Mouse (Mus musculus) hindbrain, postnatal 0 days (tissue): ENCODE data around the gene 3110082I17Rik. TPM values are rescaled to one million over a fixed set of nuclear protein-coding genes. Genes with fewer than 3 reads are reported as not detected.

Experiments
- ATAC-seq: fragments of 200-750 bp; cut with Nextera tagmentation; 2 replicates; pipeline ENCODE4 v1.8.0; 2017; ENCODE audit warnings: mild to moderate bottlenecking, moderate TSS enrichment, moderate library complexity
- DNase-seq: peaks from one replicate; pipeline ENCODE4 v3.0.0-alpha.2; 2015; ENCODE audit warnings: low spot score
- H3K27ac ChIP-seq: fragments of 300-500 bp; sonication (generic); 2 replicates; pipeline ENCODE4 v1.5.1; 2014; ENCODE audit warnings: mild to moderate bottlenecking
- H3K27me3 ChIP-seq: fragments of 300-500 bp; sonication (generic); 2 replicates; pipeline ENCODE4 v1.6.1; 2014; ENCODE audit warnings: low read length, mixed read lengths; ENCODE audit not compliant: insufficient read depth
- H3K36me3 ChIP-seq: fragments of 300-500 bp; sonication (generic); 2 replicates; pipeline ENCODE4 v1.6.1; 2014; ENCODE audit warnings: low read length, mixed read lengths; ENCODE audit not compliant: insufficient read depth
- H3K4me1 ChIP-seq: fragments of 300-500 bp; sonication (generic); 2 replicates; pipeline ENCODE4 v1.6.1; 2014; ENCODE audit warnings: antibody characterized with exemption, low read length, mixed read lengths; ENCODE audit not compliant: insufficient read depth
- H3K4me2 ChIP-seq: fragments of 300-500 bp; sonication (generic); 2 replicates; pipeline ENCODE4 v1.6.1; 2014; ENCODE audit warnings: low read depth, mild to moderate bottlenecking, low read length, moderate library complexity, mixed read lengths
- H3K4me3 ChIP-seq: fragments of 300-500 bp; sonication (generic); 2 replicates; pipeline ENCODE4 v1.5.1; 2014; ENCODE audit warnings: low read length
- H3K9ac ChIP-seq: fragments of 300-500 bp; sonication (generic); replicated peaks from 2 replicates; pipeline ENCODE4 v1.6.1; 2014; ENCODE audit warnings: mild to moderate bottlenecking, low read length, moderate library complexity, mixed read lengths
- H3K9me3 ChIP-seq: fragments of 300-500 bp; sonication (generic); 2 replicates; pipeline ENCODE4 v1.6.1; 2016; ENCODE audit warnings: low read length, mixed read lengths
- CTCF ChIP-seq: IDR thresholded peaks from 2 replicates; pipeline ENCODE4 v1.5.1; 2016; ENCODE audit warnings: antibody characterized with exemption, control low read depth, low read depth
- WGBS: fragments of 180-500 bp; shearing (Covaris S2); extraction: QIAGEN DNeasy Blood & Tissue Kit; methylation state at CpG from one replicate; pipeline ENCODE4 v1.1.7; 2014; 5-methylcytosine and 5-hydroxymethylcytosine counted together
- polyA plus RNA-seq: library from polyadenylated mRNA; unstranded; fragments of >200 nt; fragmentation: Nextera tagmentation; extraction: Ambion mirVana; gene quantifications from 2 replicates; pipeline ENCODE4 v1.2.1, GENCODE M21; 2015
- total RNA-seq: library from RNA; depleted of rRNA; stranded (reverse); fragments of >200 nt; gene quantifications from 2 replicates; pipeline ENCODE4 v1.2.3, GENCODE M21; 2014

The 3110082I17Rik gene
- total and polyA plus RNA-seq, 2 experiments from 2014 or later = 12.8 to 17.1 TPM

GRCm38 (mm10) chr5:139399991-139400390 is 60.3 kb downstream of the 3110082I17Rik start:
- ATAC-seq = no peak
- H3K4me3 ChIP-seq = no peak overlapping the region
- no peak overlapping the region for H3K9ac ChIP-seq
- peak; percentile 21 for DNase-seq
- no peaks in the 10 kb centered on the region; the same call in 1 of the 2 replicates for H3K4me1 ChIP-seq
- H3K27me3 ChIP-seq = no peaks in the 10 kb centered on the region
- no peaks in the 10 kb centered on the region for H3K36me3 ChIP-seq
- TF ChIP-seq CTCF = no peak
- no peaks in the 10 kb centered on the region for H3K9me3 ChIP-seq
- H3K4me2 ChIP-seq = no peak overlapping the region
- no peak overlapping the region for H3K27ac ChIP-seq
- WGBS = 66% methylated on average over 14 of the region's 14 CpGs

DNA sequence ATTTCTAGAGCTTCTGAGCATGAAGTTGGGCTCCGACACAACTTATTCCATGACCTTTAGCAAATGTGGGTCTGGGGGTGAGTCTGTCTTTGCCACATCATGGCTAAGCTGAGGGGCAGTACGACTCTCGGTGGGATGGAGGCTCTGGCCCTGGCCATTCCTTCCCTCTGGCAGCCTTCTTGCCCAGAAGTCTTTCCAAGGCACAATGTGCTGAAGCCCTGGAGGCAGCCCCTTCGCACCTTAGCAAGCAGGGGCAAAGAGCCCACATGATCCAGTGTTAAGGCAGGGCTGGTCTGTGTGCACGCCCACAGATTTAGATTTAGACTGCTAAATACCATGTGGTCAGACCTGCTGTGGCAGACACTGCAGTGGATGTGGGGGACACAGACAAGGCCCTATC is 61.5 kb downstream of the 3110082I17Rik start:
- DNase-seq (no peak), ATAC-seq (peak; percentile 11; the same call in 1 of the 2 replicates)
- Histone ChIP-seq H3K4me2 (no peak overlapping the region), H3K4me3 (no peak overlapping the region), H3K4me1 (no peaks in the 10 kb centered on the region; the same call in 1 of the 2 replicates), H3K9me3 (no peaks in the 10 kb centered on the region), H3K27ac (no peak overlapping the region), H3K36me3 (no peaks in the 10 kb centered on the region), H3K27me3 (no peaks in the 10 kb centered on the region), H3K9ac (no peak overlapping the region)
- TF ChIP-seq CTCF = no peak
- 71% methylated on average over 5 of the region's 5 CpGs for WGBS

DNA sequence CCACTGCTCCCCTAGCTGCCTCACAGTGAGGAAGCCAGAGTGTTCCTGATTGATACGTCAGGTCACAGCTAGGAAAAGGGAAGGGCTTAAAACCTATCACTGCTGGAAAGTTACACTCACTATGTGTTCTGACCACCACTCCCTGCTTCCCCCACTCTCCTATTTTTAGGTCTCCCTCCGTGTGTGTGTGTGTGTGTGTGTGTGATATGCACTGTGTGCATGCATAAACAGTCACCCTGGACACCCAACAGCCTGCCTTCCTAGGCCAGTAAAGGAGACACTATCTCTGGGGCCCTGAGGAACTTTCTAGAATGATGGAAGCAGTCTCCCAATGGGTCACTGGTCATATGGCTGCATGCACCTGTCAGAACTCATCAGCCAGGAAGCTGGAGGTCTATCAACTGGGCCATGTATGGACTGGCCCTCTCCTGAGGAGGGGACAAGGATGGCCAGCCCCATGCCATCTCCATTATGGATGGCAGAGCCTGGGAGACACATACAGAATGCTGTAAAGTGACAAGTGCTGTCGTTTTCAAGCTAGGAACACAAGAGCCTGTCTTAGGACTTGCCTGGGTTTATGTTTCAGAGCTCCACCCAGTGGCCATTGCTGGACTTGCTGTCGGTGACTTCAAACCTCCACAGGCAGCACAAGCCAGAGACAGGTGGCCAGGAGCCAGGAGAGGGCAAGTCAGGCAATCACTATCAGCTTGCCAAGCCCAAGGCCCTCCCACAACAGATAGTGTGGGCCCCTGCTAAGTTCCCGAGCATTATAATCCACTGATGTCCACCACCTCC is 62.2 kb downstream of the 3110082I17Rik start:
- Histone ChIP-seq H3K36me3 (no peaks in the 10 kb centered on the region), H3K4me1 (no peaks in the 10 kb centered on the region; the same call in 1 of the 2 replicates), H3K27me3 (no peaks in the 10 kb centered on the region), H3K4me2 (no peak overlapping the region), H3K9me3 (no peaks in the 10 kb centered on the region), H3K9ac (no peak overlapping the region), H3K27ac (no peak overlapping the region), H3K4me3 (no peak overlapping the region)
- TF ChIP-seq CTCF = peak; percentile 92
- WGBS = 41% methylated on average over 5 of the region's 5 CpGs
- ATAC-seq = peak; percentile 86
- DNase-seq = peak; percentile 95

GRCm38 (mm10) chr5:139397359-139397916 is 62.9 kb downstream of the 3110082I17Rik start:
- TF ChIP-seq CTCF = no peak
- Histone ChIP-seq H3K4me2 (no peak overlapping the region), H3K9ac (no peak overlapping the region), H3K4me1 (no peaks in the 10 kb centered on the region; the same call in 1 of the 2 replicates), H3K27ac (no peak overlapping the region), H3K36me3 (no peaks in the 10 kb centered on the region), H3K9me3 (no peaks in the 10 kb centered on the region), H3K4me3 (no peak overlapping the region), H3K27me3 (no peaks in the 10 kb centered on the region)
- ATAC-seq (no peak), DNase-seq (no peak)
- 92% methylated on average over 4 of the region's 4 CpGs for WGBS

DNA sequence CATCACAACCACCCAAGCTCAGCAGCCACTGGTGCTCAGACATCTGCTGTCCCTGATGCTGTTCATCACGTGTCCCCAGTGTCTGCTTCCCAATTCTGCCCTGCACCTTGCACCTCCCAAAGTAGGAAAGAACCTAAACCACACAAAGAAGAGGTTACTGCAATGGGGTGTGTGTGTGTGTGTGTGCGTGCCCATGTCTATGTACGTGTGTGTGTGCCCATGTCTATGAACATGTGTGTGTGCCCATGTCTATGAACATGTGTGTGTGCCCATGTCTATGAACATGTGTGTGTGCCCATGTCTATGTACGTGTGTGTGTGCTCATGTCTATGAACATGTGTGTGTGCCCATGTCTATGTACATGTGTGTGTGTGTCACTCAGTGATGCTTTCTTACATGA is 64.8 kb downstream of the 3110082I17Rik start:
- 92% methylated on average over 4 of the region's 4 CpGs for WGBS
- H3K9me3 ChIP-seq = no peaks in the 10 kb centered on the region
- H3K4me1 ChIP-seq = peaks cover 7% of the 10 kb centered on the region
- H3K9ac ChIP-seq = no peak overlapping the region
- no peaks in the 10 kb centered on the region for H3K27me3 ChIP-seq
- no peaks in the 10 kb centered on the region for H3K36me3 ChIP-seq
- no peak for TF ChIP-seq CTCF
- ATAC-seq (no peak), DNase-seq (no peak)
- H3K4me3 ChIP-seq = no peak overlapping the region
- no peak overlapping the region for H3K4me2 ChIP-seq
- no peak overlapping the region for H3K27ac ChIP-seq

DNA sequence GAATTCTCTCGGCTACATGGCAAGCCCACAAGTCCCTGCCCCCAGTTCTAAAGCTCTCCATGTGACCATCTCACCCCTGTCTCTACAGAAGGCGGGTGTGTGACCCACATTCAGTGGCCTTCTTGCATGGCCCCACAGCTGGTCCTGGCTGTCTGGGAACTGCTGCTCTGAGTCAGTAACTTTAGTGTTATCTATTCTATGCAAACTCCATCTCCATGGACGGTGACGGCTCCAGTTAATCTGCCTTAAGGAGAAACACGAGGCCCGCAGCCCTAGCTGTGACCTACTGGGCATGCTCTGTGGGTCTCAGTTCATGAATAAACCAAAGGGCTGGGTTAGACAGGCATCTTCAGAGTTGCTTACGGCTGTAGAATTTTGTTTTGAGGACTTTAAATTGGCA is 65.9 kb downstream of the 3110082I17Rik start:
- no peak overlapping the region for H3K4me2 ChIP-seq
- no peaks in the 10 kb centered on the region for H3K27me3 ChIP-seq
- no peak overlapping the region for H3K4me3 ChIP-seq
- no peaks in the 10 kb centered on the region for H3K9me3 ChIP-seq
- DNase-seq (no peak), ATAC-seq (no peak)
- peaks cover 7% of the 10 kb centered on the region for H3K4me1 ChIP-seq
- 73% methylated on average over 7 of the region's 7 CpGs for WGBS
- no peak overlapping the region for H3K9ac ChIP-seq
- H3K27ac ChIP-seq = no peak overlapping the region
- no peak for TF ChIP-seq CTCF
- no peaks in the 10 kb centered on the region for H3K36me3 ChIP-seq

GRCm38 (mm10) chr5:139393197-139393588 is 67.1 kb downstream of the 3110082I17Rik start:
- DNase-seq (no peak), ATAC-seq (no peak)
- peaks cover 18% of the 10 kb centered on the region for H3K4me1 ChIP-seq
- H3K27me3 ChIP-seq = no peaks in the 10 kb centered on the region
- no peak for TF ChIP-seq CTCF
- no peaks in the 10 kb centered on the region for H3K36me3 ChIP-seq
- no peak overlapping the region for H3K27ac ChIP-seq
- no peak overlapping the region for H3K4me3 ChIP-seq
- no peak overlapping the region for H3K4me2 ChIP-seq
- no peak overlapping the region for H3K9ac ChIP-seq
- no peaks in the 10 kb centered on the region for H3K9me3 ChIP-seq
- 86% methylated on average over 16 of the region's 16 CpGs for WGBS
